Mouse (Mus musculus): Measurements from ENCODE around the gene Gm853.

GRCm38 (mm10) chr4:130195924-130196323, 26.3 kb downstream of the Gm853 start:
- TF ChIP-seq POLR2A (IDR thresholded peaks at IDR 0.05; ENCODE audit: borderline replicate concordance, control insufficient read depth, low read depth, low read length) (no peak), CTCF (IDR thresholded peaks at IDR 0.05; ENCODE audit: control insufficient read depth, insufficient read depth, low read length) (no peak)

Data from bone marrow, adult 2 months (tissue).